Mouse (Mus musculus): ENCODE data around the gene Plekha7.

GRCm38 (mm10) chr7:116245815-116246695 lies 62.1 kb downstream of the Plekha7 start:
- TF ChIP-seq GATA1 (IDR thresholded peaks at IDR 0.05; ENCODE audit: borderline replicate concordance, low read length) (no peak), FLI1 (IDR thresholded peaks at IDR 0.05; ENCODE audit: low read length) (no peak)
